Mouse (Mus musculus) gastrocnemius, adult 2 months (tissue): ENCODE results near the gene Gjd3. TPM values are rescaled to one million over a fixed set of nuclear protein-coding genes. Genes with fewer than 3 reads are reported as not detected.
A peak's percentile ranks its signal among the peaks of the same experiment; 100 is the strongest.
"Not testable (repeated sequence)": the region's sequence is repeated elsewhere in the genome, so short reads cannot be mapped to it uniquely, and the experiment has no call there.

Experiments
- DNase-seq: peaks from one replicate; pipeline ENCODE4 v3.0.0; 2022
- H3K27ac ChIP-seq: fragments of 200-600 bp; 2 replicates; pipeline ENCODE4 v1.8.1; 2022; ENCODE audit warnings: mild to moderate bottlenecking
- H3K4me3 ChIP-seq: fragments of 200-600 bp; 2 replicates; pipeline ENCODE4 v1.8.1; 2022; ENCODE audit warnings: mild to moderate bottlenecking, moderate library complexity
- CTCF ChIP-seq: fragments of 200-600 bp; IDR thresholded peaks from 2 replicates; pipeline ENCODE4 v1.8.1; 2022; ENCODE audit warnings: antibody characterized with exemption, mild to moderate bottlenecking, moderate library complexity
- intact Hi-C: fragments of 180-260 bp; cut with DNase I; formaldehyde crosslinking; loops from one replicate; pipeline ENCODE4 v1.15.1; 2025
- total RNA-seq, 2 experiments: library from RNA; stranded (reverse); gene quantifications; 2 replicates each; pipeline ENCODE4 v1.2.3; 2021

Gene Gjd3
- total RNA-seq, 2 experiments from 2014 or later: not detected

DNA sequence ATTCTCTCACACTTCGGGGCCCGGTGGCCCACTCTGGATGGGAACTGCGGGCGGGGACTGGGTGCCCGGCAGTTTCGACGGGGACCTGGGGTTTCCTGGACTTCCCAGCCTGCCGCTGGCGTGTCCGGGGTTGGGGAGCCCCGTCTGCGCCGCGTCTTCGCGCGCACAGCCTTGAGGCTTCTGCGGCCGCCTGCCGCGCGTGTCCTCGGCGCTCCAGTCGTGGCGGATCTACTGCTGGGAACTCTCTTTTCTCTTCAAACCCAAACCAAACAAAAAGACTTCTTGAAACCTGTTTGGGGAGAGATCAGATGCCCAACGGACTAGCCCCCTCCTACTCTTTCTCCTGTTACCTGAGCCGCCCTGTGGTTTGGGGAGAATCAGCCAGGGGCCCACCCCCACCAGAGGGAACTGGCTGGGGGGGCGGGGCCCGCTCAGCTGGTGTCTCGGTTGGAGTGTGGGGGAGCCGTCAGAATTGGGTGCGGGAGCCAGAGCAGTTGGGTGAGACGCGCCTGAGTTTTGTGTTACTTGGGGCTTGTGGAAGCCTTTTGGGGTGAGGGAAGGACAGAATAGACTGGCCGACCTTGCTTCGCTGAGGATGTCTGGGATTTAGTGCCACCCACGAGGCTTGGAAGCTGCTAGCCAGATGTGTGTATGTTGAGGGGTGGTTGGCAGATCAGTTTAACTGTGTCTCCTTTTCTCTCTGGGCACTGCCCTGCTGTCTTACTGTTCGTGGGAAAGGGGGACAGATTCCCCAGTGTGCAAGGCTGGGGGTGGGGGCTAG, 44.7 kb downstream of the Gjd3 start:
- intact Hi-C loops: loop anchor here (2.0 kb wide), 1 partner anchor 25 kb away; no protein-coding TSS in a partner anchor
- TF ChIP-seq CTCF: no peak
- peak overlapping the region; percentile 92 for H3K27ac ChIP-seq
- peak overlapping the region; percentile 97 for H3K4me3 ChIP-seq
- DNase-seq: peak; percentile 77

DNA sequence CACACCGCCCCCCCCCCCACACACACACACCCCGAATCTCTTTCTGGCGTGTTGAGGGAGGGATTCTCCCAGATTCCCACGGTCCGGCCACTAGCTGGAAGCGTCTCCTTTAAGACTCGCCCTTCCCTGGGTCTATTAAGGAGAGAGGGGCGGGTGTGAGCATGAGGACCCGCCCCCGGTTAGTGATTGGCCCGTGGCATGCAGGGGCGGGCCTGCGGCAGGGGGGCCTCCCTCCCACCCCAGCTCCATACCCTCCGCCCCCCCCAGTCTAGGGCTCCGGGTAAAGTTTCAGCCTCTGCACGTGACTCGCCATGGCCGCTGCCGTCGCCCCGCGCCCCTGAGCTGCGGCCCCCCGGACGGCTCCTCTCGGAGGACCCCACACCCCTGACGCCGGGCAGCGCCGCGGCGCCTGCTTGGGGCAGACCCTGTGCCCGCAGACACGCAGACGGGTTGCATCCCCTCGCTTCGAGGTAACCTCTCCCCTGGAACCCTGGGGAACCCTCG, 45.4 kb downstream of the Gjd3 start:
- Histone ChIP-seq H3K4me3 (peak overlapping the region; percentile 97), H3K27ac (peak overlapping the region; percentile 92)
- intact Hi-C loops: loop anchor here (2.0 kb wide), 1 partner anchor 25 kb away; no protein-coding TSS in a partner anchor
- TF ChIP-seq CTCF: no peak
- peak; percentile 95 for DNase-seq

DNA sequence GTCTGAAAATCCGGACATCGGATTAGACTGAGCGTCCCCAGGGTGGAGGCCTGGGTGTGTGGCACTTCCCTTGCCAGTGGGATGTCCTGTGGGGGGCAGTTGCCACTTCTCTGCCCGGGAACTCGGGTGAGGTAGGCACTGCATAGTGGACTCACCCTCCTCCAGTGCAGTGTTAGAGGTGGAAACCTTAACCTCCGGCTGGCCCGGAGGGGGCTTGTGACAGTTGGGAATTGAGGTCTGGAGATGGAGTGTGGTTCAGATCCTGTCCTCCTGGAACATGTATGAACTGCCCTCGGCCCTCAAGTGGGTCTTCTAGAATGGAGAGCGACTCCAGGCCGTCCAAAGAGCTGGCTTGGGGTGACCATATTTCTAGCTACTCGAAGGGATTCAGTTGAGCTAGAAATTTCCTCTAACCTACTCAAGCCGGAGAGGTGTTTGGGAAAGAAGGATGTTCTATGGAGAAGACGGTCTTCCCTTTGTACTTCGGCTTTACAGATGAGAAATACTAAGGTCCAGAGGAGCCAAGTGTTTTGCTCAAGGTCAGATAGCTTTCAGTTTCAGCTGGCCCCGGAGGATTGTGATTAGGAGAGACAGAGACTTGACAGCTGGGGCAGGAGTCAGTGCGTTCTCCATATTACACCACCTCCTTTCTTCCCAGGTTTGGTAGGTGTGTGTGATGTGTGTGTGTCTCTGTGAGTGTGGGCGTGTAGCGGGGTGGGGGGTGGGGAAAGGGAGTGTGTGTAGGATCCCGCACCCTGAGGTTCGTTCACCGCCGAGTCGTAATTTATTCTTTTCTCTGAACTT, 46.0 kb downstream of the Gjd3 start:
- intact Hi-C loops: loop anchor here (2.0 kb wide), 1 partner anchor 26 kb away; no protein-coding TSS in a partner anchor
- peak; percentile 56 for DNase-seq
- Histone ChIP-seq H3K27ac (peak overlapping the region; percentile 92), H3K4me3 (peak overlapping the region; percentile 97)
- no peak for TF ChIP-seq CTCF

DNA sequence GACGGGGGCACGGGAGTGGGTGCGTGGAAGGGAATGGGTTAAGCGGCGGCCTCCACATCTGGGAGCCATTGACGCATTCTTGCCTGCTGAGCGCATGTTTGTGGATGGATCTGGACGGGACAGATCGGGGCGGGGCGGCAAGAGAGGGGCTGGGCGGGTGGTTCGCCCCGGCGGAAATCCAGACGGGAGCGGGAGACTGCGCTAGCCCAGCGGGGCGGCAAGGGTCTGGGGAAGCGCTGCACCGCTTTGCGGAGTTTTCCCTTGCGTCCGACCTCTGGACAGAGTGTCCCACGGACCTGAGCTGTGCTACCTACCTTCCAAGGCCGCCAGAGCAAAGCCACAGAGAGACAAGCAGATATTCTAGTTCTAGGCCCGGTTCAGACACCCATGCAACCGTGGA, 46.6 kb downstream of the Gjd3 start:
- Histone ChIP-seq H3K27ac (peak overlapping the region; percentile 92), H3K4me3 (peak overlapping the region; percentile 97)
- intact Hi-C loops: loop anchor here (2.0 kb wide), 1 partner anchor 27 kb away; no protein-coding TSS in a partner anchor
- DNase-seq: peak; percentile 90
- no peak for TF ChIP-seq CTCF

DNA sequence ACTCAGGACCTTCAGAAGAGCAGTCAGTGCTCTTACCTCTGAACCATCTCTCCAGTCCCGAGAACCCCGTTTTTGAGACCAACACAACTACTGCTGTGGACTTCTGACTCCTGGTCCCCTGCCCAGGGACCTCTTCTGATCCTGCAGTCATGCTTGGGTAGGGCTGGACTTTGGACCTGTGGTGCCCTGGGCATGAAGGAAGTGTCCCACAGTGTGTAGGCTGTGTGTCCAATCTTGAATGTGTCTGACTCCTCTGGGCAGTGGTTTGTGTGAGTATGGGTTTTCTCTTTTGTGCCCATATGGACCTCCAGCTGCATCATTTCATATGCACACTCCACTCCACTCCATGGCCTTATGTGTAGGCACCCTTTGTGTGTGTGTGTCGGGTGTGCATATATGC, 47.7 kb downstream of the Gjd3 start:
- no peak for DNase-seq
- Histone ChIP-seq H3K4me3 (no peak overlapping the region), H3K27ac (peak overlapping the region; percentile 92)
- intact Hi-C loops: no loop called here
- TF ChIP-seq CTCF: no peak

DNA sequence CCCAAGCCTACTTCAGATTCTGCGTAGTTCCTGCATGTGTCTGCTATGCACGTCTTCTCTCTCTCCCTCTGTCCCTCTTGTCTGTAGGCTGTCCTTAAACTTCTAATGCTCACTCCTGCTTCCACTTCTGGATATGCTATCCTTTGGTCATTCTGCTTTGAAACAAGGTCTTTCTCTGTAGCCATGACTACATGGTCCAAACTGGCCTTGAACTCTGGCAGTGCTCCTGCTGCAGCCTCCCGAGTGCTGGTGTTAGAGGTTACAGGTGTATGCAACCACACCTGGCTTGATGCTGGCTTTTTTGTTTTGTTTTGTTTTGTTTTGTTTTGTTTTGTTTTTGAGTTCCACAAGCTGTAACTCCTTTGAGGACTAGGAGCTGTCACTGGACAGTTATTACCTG, 48.4 kb downstream of the Gjd3 start:
- no peak for TF ChIP-seq CTCF
- peak overlapping the region; percentile 25; the same call in 1 of the 2 replicates for H3K27ac ChIP-seq
- no peak overlapping the region for H3K4me3 ChIP-seq
- DNase-seq: no peak
- intact Hi-C loops: no loop called here

DNA sequence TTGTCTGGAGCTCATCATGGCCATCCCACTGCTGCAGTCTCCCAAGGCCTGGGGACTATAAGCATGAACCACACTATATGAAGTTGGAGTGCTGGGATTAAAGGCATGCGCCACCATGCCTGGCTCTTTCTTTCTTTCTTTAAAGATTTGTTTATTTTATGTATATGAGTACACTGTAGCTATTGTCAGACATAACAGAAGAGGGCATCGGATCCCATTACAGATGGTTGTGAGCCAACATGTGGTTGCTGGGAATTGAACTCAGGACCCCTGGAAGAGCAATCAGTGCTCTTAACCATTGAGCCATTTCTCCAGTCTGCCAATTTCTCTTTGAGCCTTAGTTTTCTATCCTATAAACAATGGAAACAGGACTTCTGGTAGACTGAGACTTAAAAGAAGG, 49.0 kb downstream of the Gjd3 start:
- H3K4me3 ChIP-seq, intact Hi-C loops, DNase-seq: not testable (repeated sequence)
- peak overlapping the region; percentile 87; the same call in 1 of the 2 replicates for H3K27ac ChIP-seq

DNA sequence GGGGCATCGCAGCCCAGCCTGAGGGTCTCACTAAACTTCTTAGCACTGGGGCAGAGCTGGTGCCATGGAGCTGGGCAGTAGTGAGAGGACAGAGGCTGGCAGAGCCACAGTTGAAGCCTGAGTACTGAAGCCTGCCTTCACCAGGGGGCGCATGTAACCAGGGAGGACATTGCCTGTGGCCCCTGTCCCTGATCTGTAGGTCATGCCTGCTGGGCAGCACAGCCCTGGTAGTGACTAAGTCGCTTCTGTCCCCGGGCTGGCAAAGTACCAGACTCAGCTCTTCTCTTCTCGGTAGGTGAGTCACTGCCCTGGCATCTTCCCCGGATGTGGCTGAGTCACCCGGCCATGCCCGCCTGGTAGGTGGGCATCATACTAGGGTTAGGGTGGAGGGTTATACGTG, 49.7 kb downstream of the Gjd3 start:
- H3K4me3 ChIP-seq: peak overlapping the region; percentile 38
- H3K27ac ChIP-seq: peak overlapping the region; percentile 87
- peak; percentile 88 for DNase-seq
- intact Hi-C loops: no loop called here
- peak; percentile 76 for TF ChIP-seq CTCF

DNA sequence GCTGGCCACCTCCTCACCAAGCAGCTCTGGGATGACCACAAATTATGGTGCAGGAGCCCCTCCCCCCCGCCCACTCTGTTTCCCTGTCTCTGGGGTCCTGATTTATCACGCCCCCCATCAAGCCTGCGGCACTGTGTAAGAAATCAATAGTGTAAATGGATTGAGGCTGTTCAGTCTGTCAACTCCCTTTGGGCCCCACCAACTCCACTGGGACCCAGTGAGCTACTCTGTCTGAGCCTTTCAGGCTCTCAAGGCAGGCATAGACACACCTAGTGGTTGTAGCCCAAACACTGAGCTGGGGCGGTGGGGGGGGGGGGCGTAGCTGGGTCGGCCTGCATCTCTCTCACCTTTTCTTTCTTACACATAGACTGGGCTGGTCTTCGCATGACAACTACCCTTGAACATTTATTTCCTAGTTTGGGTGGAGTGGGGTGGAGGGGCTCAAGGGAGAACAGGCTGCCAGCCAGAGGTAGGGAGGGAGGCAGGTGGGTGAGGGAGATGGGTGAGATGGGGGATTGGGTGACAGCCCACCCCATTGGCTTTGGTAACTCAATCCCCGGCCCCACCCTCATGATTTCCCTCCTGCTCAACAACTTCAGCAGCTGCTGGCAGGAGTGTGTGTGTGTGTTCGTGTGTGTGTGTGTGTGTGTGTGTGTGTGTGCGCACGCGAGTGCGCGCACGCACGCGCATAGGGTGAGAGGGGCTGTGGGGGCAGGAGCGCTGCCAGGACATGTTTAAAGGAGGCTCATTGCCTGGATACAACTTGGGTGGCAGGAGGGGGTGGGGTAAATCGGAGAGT, 50.3 kb downstream of the Gjd3 start:
- intact Hi-C loops: no loop called here
- TF ChIP-seq CTCF: no peak
- Histone ChIP-seq H3K4me3 (peak overlapping the region; percentile 38), H3K27ac (peak overlapping the region; percentile 87)
- DNase-seq: peak; percentile 56

Other genes with a start within 250 kb of the Gjd3 start
- 10 to 100 TPM; 78.8 to 96.8 TPM for gene Thra, start 242.4 kb downstream of the Gjd3 start, total RNA-seq
- 100 to 1,000 TPM in 1 of 2 experiments, 10 to 100 TPM in 1; 56.3 to 152 TPM for gene Nr1d1, start 207.7 kb downstream of the Gjd3 start, total RNA-seq
- 10 to 100 TPM; 51.8 to 69.4 TPM for gene Msl1, start 187.5 kb downstream of the Gjd3 start, total RNA-seq
- 10 to 100 TPM; 17.4 to 21.9 TPM for gene Casc3, start 178.1 kb downstream of the Gjd3 start, total RNA-seq
- gene Rapgefl1, start 146.2 kb downstream of the Gjd3 start, total RNA-seq: under 1 TPM; 0.22 to 0.26 TPM
- 1 to 10 TPM; 6.1 to 6.6 TPM for gene Wipf2, start 119.4 kb downstream of the Gjd3 start, total RNA-seq
- gene Cdc6, start 75.2 kb downstream of the Gjd3 start, total RNA-seq: under 1 TPM in 1 of 2 experiments, not detected in 1; 0.11 TPM
- 10 to 100 TPM; 10.2 to 12.4 TPM for gene Rara, start 55.2 kb downstream of the Gjd3 start, total RNA-seq
- gene Top2a, start 41.2 kb upstream of the Gjd3 start, total RNA-seq: under 1 TPM; 0.11 to 0.18 TPM
- gene Igfbp4, start 58.2 kb upstream of the Gjd3 start, total RNA-seq: 10 to 100 TPM; 30.4 to 36.8 TPM
- gene Tns4, start 106.3 kb upstream of the Gjd3 start, total RNA-seq: under 1 TPM in 1 of 2 experiments, not detected in 1; 0.22 TPM
- not detected for gene Ccr7, start 172.1 kb upstream of the Gjd3 start, total RNA-seq
- 10 to 100 TPM; 33.2 to 33.4 TPM for gene Smarce1, start 248.0 kb upstream of the Gjd3 start, total RNA-seq